Mouse (Mus musculus) kidney, postnatal 0 days (tissue): ENCODE data around the gene Aarsd1. TPM values are rescaled to one million over a fixed set of nuclear protein-coding genes. Genes with fewer than 3 reads are reported as not detected.
A peak's percentile ranks its signal among the peaks of the same experiment; 100 is the strongest.
"Not testable (repeated sequence)": the region's sequence is repeated elsewhere in the genome, so short reads cannot be mapped to it uniquely, and the experiment has no call there.

Experiments
- ATAC-seq: fragments of 200-750 bp; cut with Nextera tagmentation; replicated peaks from 2 replicates; pipeline ENCODE4 v1.8.0; 2017; ENCODE audit warnings: low read depth, moderate number of reproducible peaks, moderate TSS enrichment, moderate library complexity; ENCODE audit not compliant: low FRiP score
- DNase-seq: peaks from one replicate; pipeline ENCODE4 v3.0.0-alpha.2; 2016; ENCODE audit warnings: low spot score
- H3K27ac ChIP-seq: fragments of 300-500 bp; sonication (generic); 2 replicates; pipeline ENCODE4 v1.5.1; 2014; ENCODE audit warnings: mild to moderate bottlenecking
- H3K27me3 ChIP-seq: fragments of 300-500 bp; sonication (generic); 2 replicates; pipeline ENCODE4 v1.6.1; 2014; ENCODE audit warnings: low read length, mixed read lengths; ENCODE audit not compliant: insufficient read depth
- H3K36me3 ChIP-seq: fragments of 300-500 bp; sonication (generic); 2 replicates; pipeline ENCODE4 v1.6.1; 2014; ENCODE audit warnings: low read length, mixed read lengths; ENCODE audit not compliant: insufficient read depth
- H3K4me1 ChIP-seq: fragments of 300-500 bp; sonication (generic); replicated peaks from 2 replicates; pipeline ENCODE4 v1.6.1; 2014; ENCODE audit warnings: antibody characterized with exemption, low read length, mixed read lengths; ENCODE audit not compliant: insufficient read depth
- H3K4me2 ChIP-seq: fragments of 300-500 bp; sonication (generic); 2 replicates; pipeline ENCODE4 v1.6.1; 2014; ENCODE audit warnings: mild to moderate bottlenecking, low read length, moderate library complexity, mixed read lengths
- H3K4me3 ChIP-seq: fragments of 300-500 bp; sonication (generic); replicated peaks from 2 replicates; pipeline ENCODE4 v1.5.1; 2014; ENCODE audit warnings: low read depth, low read length
- H3K9ac ChIP-seq: fragments of 300-500 bp; sonication (generic); 2 replicates; pipeline ENCODE4 v1.6.1; 2014; ENCODE audit warnings: low read depth, low read length
- H3K9me3 ChIP-seq: fragments of 300-500 bp; sonication (generic); replicated peaks from 2 replicates; pipeline ENCODE4 v1.6.1; 2016; ENCODE audit warnings: low read length, inconsistent platforms, mixed read lengths
- CTCF ChIP-seq: IDR thresholded peaks from 2 replicates; pipeline ENCODE4 v1.5.1; 2016; ENCODE audit warnings: antibody characterized with exemption, low read depth, mild to moderate bottlenecking, moderate library complexity
- WGBS: fragments of 180-500 bp; shearing (Covaris S2); extraction: QIAGEN DNeasy Blood & Tissue Kit; methylation state at CpG from one replicate; pipeline ENCODE4 v1.1.7; 2014; 5-methylcytosine and 5-hydroxymethylcytosine counted together
- polyA plus RNA-seq: library from polyadenylated mRNA; unstranded; fragments of >200 nt; fragmentation: Nextera tagmentation; extraction: Ambion mirVana; gene quantifications from 2 replicates; pipeline ENCODE4 v1.2.1, GENCODE M21; 2015

Aarsd1 gene
- polyA plus RNA-seq = 58.4 and 66.0 TPM in 2 replicates

DNA sequence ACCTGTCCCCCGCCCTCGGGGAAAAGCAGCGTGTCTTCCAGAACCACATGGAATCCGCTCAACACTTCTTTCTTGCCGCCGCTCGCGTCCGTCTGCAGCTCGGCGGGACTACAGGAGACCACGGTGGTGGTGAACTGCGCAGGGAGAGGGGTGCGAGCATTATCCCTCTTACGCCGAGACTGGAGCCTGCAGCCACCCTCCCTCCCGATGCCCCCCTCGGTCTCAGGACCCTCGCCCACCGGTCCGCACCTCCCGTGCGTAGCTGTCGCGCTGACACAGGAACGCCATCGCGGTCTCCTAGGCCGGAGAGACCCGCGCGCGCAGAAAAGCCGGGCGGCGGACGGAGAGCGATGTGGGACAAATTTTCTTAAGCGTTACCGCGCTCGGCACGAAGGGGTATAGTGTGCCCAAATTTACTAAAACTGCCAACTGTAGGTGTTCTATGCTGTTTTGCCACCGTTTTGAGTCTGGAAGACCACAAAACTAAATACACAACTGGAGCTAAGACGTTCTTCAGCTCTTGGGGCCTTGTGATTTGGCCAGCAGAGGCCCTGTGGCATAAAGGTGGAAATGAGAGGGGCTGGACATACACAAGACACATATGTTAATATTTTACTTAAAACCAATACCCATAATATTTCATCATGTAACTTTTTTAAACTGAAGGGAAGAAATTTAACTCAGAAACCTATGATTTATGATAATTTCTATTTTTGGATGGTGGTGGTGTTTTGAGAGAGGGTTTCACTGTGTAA is at the start of gene Aarsd1:
TSS of gene Aarsd1 (minus strand) at position 515 of the 755 bp plus-strand sequence.
- Histone ChIP-seq H3K9ac (peak within 1 kb of the TSS; percentile 88), H3K4me1 (no peaks in the 10 kb centered on the region), H3K4me3 (peak within 1 kb of the TSS; percentile 87), H3K36me3 (peaks cover 10% of the 10 kb centered on the region; the same call in 1 of the 2 replicates), H3K9me3 (no peaks in the 10 kb centered on the region), H3K4me2 (peak within 1 kb of the TSS; percentile 83), H3K27ac (peak within 1 kb of the TSS; percentile 83), H3K27me3 (no peaks in the 10 kb centered on the region)
- DNase-seq (peak; percentile 81), ATAC-seq (peak; percentile 56)
- no peak for TF ChIP-seq CTCF
- under 1% methylated on average over 45 of the region's 45 CpGs for WGBS

DNA sequence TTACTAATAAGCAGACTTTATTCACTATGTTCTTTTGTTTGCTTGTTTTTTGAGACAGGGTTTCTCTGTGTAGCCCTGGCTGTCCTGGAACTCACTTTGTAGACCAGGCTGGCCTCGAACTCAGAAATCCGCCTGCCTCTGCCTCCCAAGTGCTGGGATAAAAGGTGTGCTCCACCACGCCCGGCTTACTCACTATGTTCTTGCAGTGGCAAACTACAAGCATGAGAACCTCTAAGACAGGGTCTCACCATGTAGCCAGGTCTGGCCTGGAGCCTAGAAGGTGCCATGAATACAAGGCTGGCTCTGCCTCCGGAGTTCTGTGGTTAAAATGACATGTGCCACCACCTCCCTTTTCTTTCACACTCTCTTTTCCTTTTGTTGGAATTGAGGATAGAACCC is 49.1 kb upstream of the Aarsd1 start:
- Histone ChIP-seq H3K4me2 (peak overlapping the region; percentile 97), H3K4me3 (peak overlapping the region; percentile 83; the same call in 1 of the 2 replicates), H3K4me1 (peaks cover 24% of the 10 kb centered on the region)
- not testable (repeated sequence) for ATAC-seq, H3K9ac ChIP-seq, H3K36me3 ChIP-seq, DNase-seq, H3K27ac ChIP-seq, H3K27me3 ChIP-seq, H3K9me3 ChIP-seq
- 57% methylated on average over 5 of the region's 5 CpGs for WGBS

GRCm38 (mm10) chr11:101465869-101466551 is 48.6 kb upstream of the Aarsd1 start, which contains the start of gene Vat1:
Vat1 (minus strand) TSS chr11:101466230.
- 0 out of 2 replicates have a peak, but pooled peaks cover 4% of the 10 kb centered on the region for H3K36me3 ChIP-seq
- peak within 1 kb of the TSS; percentile 97 for H3K4me2 ChIP-seq
- H3K27ac ChIP-seq = peak within 1 kb of the TSS; percentile 88
- peaks cover 24% of the 10 kb centered on the region for H3K4me1 ChIP-seq
- ATAC-seq = peak; percentile 46; the same call in 1 of the 2 replicates
- peak within 1 kb of the TSS; percentile 78 for H3K9ac ChIP-seq
- no peaks in the 10 kb centered on the region for H3K9me3 ChIP-seq
- H3K4me3 ChIP-seq = peak within 1 kb of the TSS; percentile 83
- DNase-seq = peak; percentile 82
- no peak for TF ChIP-seq CTCF
- WGBS = 1% methylated on average over 60 of the region's 60 CpGs
- no peaks in the 10 kb centered on the region for H3K27me3 ChIP-seq

- Histone ChIP-seq H3K9ac (peak overlapping the region; percentile 78), H3K4me1 (peaks cover 24% of the 10 kb centered on the region), H3K4me2 (peak overlapping the region; percentile 97), H3K9me3 (no peaks in the 10 kb centered on the region), H3K36me3 (peaks cover 8% of the 10 kb centered on the region), H3K27me3 (no peaks in the 10 kb centered on the region), H3K27ac (peak overlapping the region; percentile 88), H3K4me3 (peak overlapping the region; percentile 83)
- DNase-seq (peak; percentile 61), ATAC-seq (peak; percentile 60)
- under 1% methylated on average over 51 of the region's 51 CpGs for WGBS
- TF ChIP-seq CTCF = peak; percentile 42; the same call in 1 of the 2 replicates
Measured at GRCm38 (mm10) chr11:101465101-101465868, 47.9 kb upstream of the Aarsd1 start.

DNA sequence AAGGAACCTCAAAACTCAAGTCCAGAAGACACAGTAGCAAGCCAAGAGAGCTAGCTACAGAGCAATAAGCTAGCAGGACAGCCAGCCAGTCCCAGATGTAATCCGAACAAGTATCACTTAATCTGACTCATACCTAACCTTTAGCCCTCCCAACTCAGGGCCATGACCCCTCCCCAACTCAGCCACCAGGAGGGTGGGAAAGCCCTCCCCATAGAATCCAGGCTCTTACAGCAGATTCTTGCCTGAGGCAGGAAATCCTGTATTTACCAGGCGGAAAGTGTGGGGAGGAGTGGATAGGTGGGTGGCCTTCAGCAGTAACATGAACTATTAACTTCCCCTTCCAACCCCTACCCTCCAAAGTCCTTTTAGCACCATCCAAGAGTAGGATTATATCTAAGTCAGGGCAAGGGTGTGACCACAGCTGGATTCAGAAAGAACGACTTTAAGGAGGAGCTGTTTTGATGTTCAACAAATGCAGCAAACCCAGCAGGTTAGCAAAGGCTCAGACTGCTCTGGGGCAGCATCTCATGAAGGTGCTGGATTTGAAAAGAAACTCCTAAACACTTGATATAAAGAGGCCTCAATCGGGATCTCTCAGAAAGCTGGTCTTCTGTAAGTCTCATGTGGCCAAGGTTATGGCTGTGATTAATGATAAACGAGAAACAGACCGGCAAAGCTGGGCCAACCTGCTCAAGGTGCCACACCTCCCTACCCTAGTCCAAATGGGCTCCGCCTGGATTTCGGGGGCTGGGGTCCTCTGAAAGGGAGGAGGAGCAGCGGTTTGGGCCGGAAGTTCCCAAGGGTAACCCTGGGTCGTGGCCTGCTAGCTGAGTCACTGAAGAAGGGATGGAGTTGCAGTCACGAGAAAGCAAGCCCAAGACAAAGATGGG is 47.0 kb upstream of the Aarsd1 start, which contains the start of gene Rnd2:
TSS of gene Rnd2 (plus strand) at position 789 of the 890 bp plus-strand sequence.
- Histone ChIP-seq H3K9ac (peak within 1 kb of the TSS; percentile 78), H3K36me3 (peaks cover 9% of the 10 kb centered on the region), H3K4me1 (peaks cover 24% of the 10 kb centered on the region), H3K4me3 (peak within 1 kb of the TSS; percentile 83), H3K9me3 (no peaks in the 10 kb centered on the region), H3K27me3 (no peaks in the 10 kb centered on the region), H3K4me2 (peak within 1 kb of the TSS; percentile 97), H3K27ac (peak within 1 kb of the TSS; percentile 88)
- no peak for TF ChIP-seq CTCF
- peak; percentile 49 for DNase-seq
- WGBS = 8% methylated on average over 12 of the region's 12 CpGs
- ATAC-seq = peak; percentile 18; the same call in 1 of the 2 replicates
